Mouse (Mus musculus) forebrain, postnatal 0 days (tissue): ENCODE measurements around the gene Rnf38. TPM values are rescaled to one million over a fixed set of nuclear protein-coding genes. Genes with fewer than 3 reads are reported as not detected.

Experiments used
- ATAC-seq: fragments of 200-750 bp; cut with Nextera tagmentation; 2 replicates; pipeline ENCODE4 v1.8.0; 2017; ENCODE audit warnings: mild to moderate bottlenecking, moderate library complexity
- DNase-seq: peaks from one replicate; pipeline ENCODE4 v3.0.0-alpha.2; 2015
- H3K27ac ChIP-seq: fragments of 300-500 bp; sonication (generic); 2 replicates; pipeline ENCODE4 v1.5.1; 2014; ENCODE audit warnings: low read depth, mild to moderate bottlenecking, antibody characterized with exemption, low read length, moderate library complexity, mixed read lengths
- H3K27me3 ChIP-seq: fragments of 300-500 bp; sonication (generic); 2 replicates; pipeline ENCODE4 v1.6.1; 2014; ENCODE audit warnings: mild to moderate bottlenecking, low read length, mixed read lengths; ENCODE audit not compliant: insufficient read depth
- H3K36me3 ChIP-seq: fragments of 300-500 bp; sonication (generic); 2 replicates; pipeline ENCODE4 v1.6.1; 2014; ENCODE audit warnings: mild to moderate bottlenecking, moderate library complexity; ENCODE audit not compliant: insufficient read depth
- H3K4me1 ChIP-seq: fragments of 300-500 bp; sonication (generic); 2 replicates; pipeline ENCODE4 v1.6.1; 2014; ENCODE audit warnings: antibody characterized with exemption; ENCODE audit not compliant: insufficient read depth
- H3K4me2 ChIP-seq: fragments of 300-500 bp; sonication (generic); 2 replicates; pipeline ENCODE4 v1.6.1; 2014; ENCODE audit warnings: low read depth, mild to moderate bottlenecking, moderate library complexity
- H3K4me3 ChIP-seq: fragments of 300-500 bp; sonication (generic); 2 replicates; pipeline ENCODE4 v1.5.1; 2014; ENCODE audit warnings: low read depth, low read length, mixed read lengths
- H3K9ac ChIP-seq: fragments of 300-500 bp; sonication (generic); 2 replicates; pipeline ENCODE4 v1.6.1; 2014; ENCODE audit warnings: mild to moderate bottlenecking
- H3K9me3 ChIP-seq: fragments of 300-500 bp; sonication (generic); 2 replicates; pipeline ENCODE4 v1.6.1; 2016; ENCODE audit warnings: low read length
- CTCF ChIP-seq: sonication (generic); IDR thresholded peaks from 2 replicates; pipeline ENCODE4 v1.5.1; 2016; ENCODE audit warnings: antibody characterized with exemption, control low read depth, low read depth
- WGBS: fragments of 180-500 bp; shearing (Covaris S2); extraction: QIAGEN DNeasy Blood & Tissue Kit; methylation state at CpG from one replicate; pipeline ENCODE4 v1.1.7; 2014; 5-methylcytosine and 5-hydroxymethylcytosine counted together
- polyA plus RNA-seq: library from polyadenylated mRNA; unstranded; fragments of >200 nt; fragmentation: Nextera tagmentation; extraction: Ambion mirVana; gene quantifications from 2 replicates; pipeline ENCODE4 v1.2.1, GENCODE M21; 2015
- total RNA-seq: library from RNA; depleted of rRNA; stranded (reverse); fragments of >200 nt; gene quantifications from 2 replicates; pipeline ENCODE4 v1.2.3, GENCODE M21; 2014

The Rnf38 gene
- total and polyA plus RNA-seq, 2 experiments from 2014 or later = 17.6 to 82.7 TPM

DNA sequence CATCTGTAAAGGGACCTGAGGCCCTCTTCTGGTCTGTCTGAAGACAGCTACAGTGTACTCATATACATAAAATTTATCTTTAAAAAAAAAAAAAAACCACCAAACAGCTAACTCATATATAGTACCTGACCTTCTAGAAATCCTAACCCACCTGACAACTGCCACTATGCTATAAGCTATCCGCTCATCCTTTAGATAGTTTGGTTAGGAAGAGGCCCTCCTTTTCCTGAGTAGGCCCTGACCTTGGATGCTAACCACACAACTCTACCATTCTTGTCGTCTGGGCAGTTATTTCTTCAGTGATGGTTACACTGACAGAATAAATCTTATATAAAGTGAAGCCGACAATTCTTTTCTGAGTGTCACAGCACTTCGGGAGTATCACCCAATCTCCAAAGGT is 80.7 kb downstream of the Rnf38 start:
- Histone ChIP-seq H3K27me3 (no peaks in the 10 kb centered on the region), H3K36me3 (peaks cover 16% of the 10 kb centered on the region), H3K9me3 (no peaks in the 10 kb centered on the region), H3K9ac (no peak overlapping the region), H3K4me3 (no peak overlapping the region), H3K27ac (no peak overlapping the region), H3K4me2 (no peak overlapping the region), H3K4me1 (no peaks in the 10 kb centered on the region)
- no peak for TF ChIP-seq CTCF
- DNase-seq (no peak), ATAC-seq (no peak)
- 88% methylated on average over 4 of the region's 4 CpGs for WGBS

DNA sequence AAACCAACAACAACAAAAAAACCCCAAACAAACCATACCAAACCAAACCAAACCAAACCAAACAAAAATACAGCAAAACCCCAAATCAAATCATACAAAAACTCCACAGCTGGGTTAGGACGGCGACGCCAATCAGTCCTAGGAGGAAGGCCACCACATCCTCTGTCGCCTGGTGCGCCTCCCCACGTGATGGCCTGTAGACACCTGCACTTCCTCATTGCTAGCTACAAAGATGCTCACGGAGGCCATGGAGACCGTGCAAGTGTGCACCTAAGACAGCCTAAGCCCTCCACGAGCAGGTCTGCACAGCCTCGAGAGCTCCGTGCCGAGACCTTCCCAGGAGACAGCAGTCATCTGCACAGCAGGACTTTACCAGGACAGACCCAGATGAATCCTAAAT is 106.8 kb downstream of the Rnf38 start:
- Histone ChIP-seq H3K9ac (no peak overlapping the region), H3K36me3 (peaks cover 54% of the 10 kb centered on the region), H3K4me1 (no peaks in the 10 kb centered on the region), H3K4me2 (no peak overlapping the region), H3K27ac (no peak overlapping the region), H3K4me3 (no peak overlapping the region), H3K27me3 (no peaks in the 10 kb centered on the region), H3K9me3 (no peaks in the 10 kb centered on the region)
- WGBS = 96% methylated on average over 12 of the region's 12 CpGs
- TF ChIP-seq CTCF = no peak
- DNase-seq = no peak
- ATAC-seq = no peak

DNA sequence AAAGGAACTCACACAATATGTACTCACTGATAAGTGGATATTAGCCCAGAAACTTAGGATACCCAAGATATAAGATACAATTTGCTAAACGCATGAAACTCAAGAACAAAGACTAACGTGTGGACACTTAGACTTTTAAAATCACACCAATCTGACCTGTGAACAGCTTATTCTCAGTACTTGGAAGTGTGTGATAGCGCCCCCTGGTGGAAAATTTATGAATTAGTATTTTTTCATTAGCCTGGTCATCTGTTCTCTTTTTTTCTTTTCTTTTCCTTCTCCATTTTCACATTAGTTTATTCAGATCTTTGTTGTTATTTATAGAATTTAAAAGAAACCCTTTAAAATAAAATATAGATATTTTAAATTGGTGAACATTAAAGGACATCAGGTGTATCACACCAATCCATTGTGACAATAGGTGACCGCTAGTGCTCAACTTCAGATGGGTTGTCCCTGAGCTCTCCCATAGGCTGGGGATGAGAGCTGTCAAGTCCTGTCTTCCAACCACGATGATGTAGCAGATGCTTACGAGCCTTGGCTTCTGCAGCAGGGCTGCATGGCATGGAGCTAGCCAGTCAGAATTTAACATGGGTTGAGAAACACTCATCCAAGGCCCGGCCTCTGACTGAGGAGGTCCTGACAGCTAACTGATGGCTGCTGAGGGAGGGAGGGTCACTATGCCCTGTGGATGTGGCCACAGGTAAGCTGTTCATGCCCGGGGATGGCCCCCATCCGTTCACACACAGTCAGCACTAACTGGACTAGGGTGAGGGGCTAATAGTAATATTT is 114.0 kb downstream of the Rnf38 start:
- Histone ChIP-seq H3K4me2 (no peak overlapping the region), H3K36me3 (peaks cover 7% of the 10 kb centered on the region), H3K9me3 (no peaks in the 10 kb centered on the region), H3K9ac (no peak overlapping the region), H3K27ac (no peak overlapping the region), H3K4me3 (no peak overlapping the region), H3K4me1 (no peaks in the 10 kb centered on the region), H3K27me3 (no peaks in the 10 kb centered on the region)
- ATAC-seq (no peak), DNase-seq (peak; percentile 37)
- TF ChIP-seq CTCF = peak; percentile 55
- 52% methylated on average over 9 of the region's 9 CpGs for WGBS

DNA sequence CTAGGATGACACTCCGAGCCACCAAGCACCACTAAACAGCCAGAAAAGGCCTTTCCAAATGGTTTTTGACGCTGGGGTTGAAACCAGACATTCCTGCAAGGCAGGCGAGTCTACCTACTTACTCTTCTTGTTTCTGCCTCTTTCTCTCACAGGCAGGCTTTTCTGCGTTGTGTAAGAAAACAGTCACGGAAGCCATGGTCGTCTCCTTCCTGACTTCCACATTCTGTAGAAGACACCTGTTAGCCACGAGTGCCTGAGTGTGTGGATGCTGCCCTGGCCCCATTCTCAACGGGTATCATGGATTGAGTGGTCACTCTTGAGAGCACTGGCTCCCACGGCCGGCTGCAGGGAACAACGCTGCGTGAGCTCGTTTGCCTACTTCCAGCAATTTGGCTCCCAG is 118.5 kb downstream of the Rnf38 start:
- WGBS = 88% methylated on average over 13 of the region's 13 CpGs
- H3K4me1 ChIP-seq = no peaks in the 10 kb centered on the region; the same call in 1 of the 2 replicates
- ATAC-seq (no peak), DNase-seq (no peak)
- H3K9ac ChIP-seq = no peak overlapping the region
- TF ChIP-seq CTCF = no peak
- H3K4me2 ChIP-seq = no peak overlapping the region
- H3K36me3 ChIP-seq = no peaks in the 10 kb centered on the region
- H3K4me3 ChIP-seq = no peak overlapping the region
- no peak overlapping the region for H3K27ac ChIP-seq
- H3K27me3 ChIP-seq = no peaks in the 10 kb centered on the region
- H3K9me3 ChIP-seq = no peaks in the 10 kb centered on the region

DNA sequence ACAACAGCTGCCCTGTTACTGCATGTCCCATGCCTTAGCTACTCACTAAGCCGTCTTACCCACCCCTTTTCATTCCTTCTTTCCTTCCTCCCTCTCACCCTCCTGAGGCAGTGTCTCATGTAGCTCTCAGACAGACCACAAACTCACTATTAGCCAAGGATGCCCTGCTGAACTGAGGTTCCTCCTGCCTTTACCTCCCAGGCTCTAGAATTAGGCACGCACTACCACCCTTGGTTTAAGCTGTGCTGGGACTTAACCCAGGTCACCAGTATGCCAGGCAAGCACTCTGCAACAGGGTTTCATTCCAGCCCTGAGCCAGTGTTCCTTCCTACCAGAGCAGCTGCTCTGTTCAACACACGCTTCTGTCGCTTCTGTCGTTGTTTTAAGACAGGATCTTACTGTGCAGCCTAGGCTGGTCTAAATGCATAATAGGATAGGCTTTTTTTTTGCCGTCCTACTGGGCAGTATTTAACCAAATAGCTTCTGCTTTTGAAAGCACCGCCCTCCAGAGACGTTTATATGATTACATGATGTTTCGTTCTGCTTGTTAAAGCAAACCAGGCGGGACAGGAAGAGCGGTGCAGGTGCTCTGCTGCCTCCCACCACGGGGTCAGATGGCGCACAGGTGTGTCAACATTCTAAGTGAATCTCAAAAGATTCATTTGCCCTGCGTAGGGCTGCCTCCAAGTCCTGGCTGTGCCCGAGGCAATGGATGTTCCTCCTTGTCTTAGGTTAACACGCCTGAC is 120.0 kb downstream of the Rnf38 start:
- Histone ChIP-seq H3K36me3 (no peaks in the 10 kb centered on the region), H3K9ac (no peak overlapping the region), H3K4me2 (no peak overlapping the region), H3K9me3 (no peaks in the 10 kb centered on the region), H3K27me3 (no peaks in the 10 kb centered on the region), H3K4me3 (no peak overlapping the region), H3K27ac (peak overlapping the region; percentile 15; the same call in 1 of the 2 replicates), H3K4me1 (no peaks in the 10 kb centered on the region; the same call in 1 of the 2 replicates)
- WGBS = 42% methylated on average over 16 of the region's 16 CpGs
- ATAC-seq (peak; percentile 80), DNase-seq (peak; percentile 39)
- TF ChIP-seq CTCF = no peak

DNA sequence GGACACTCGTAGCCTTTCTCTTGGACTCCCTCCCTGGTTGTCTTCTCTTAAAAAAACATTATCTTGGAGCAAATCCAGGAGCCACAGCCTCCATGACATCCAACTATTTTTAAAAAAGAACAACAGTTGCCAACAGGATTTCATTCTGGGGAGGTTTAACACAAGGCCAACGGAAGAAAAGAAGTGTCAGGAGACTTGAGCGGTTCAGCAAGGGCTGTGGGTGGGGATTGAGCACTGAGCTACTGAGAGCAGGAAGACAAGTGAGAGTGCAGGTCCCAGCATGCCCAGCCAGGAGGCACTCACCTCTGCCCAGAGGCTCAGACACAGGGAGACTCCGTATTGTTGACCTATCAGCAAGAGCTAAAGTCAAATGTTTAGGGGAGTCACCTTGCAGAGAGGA is 120.8 kb downstream of the Rnf38 start:
- Histone ChIP-seq H3K36me3 (no peaks in the 10 kb centered on the region), H3K4me2 (no peak overlapping the region), H3K9ac (no peak overlapping the region), H3K27ac (no peak overlapping the region), H3K4me1 (no peaks in the 10 kb centered on the region; the same call in 1 of the 2 replicates), H3K27me3 (no peaks in the 10 kb centered on the region), H3K4me3 (no peak overlapping the region), H3K9me3 (no peaks in the 10 kb centered on the region)
- TF ChIP-seq CTCF = no peak
- no peak for DNase-seq
- WGBS = 27% methylated on average over 4 of the region's 4 CpGs
- no peak for ATAC-seq

DNA sequence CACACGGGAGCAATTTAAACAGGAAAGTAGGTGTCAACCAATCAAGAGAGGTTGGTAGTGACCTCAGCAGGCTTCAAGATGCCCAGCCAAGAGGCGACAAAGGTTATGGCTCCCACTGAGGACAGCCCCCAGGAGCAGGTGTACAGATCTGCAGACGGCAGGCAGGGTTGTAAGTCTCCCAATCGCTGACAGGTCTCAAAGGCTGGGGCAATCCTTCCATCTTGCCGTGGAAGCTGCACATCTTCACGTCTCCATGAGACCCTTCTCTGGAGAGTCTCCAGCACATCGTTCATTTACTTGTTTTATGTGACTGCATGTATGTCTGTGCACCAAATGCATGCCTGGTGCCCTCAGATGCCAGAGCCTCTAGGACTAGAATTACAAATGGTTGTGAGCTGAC is 122.8 kb downstream of the Rnf38 start:
- no peak for ATAC-seq
- no peak for TF ChIP-seq CTCF
- no peaks in the 10 kb centered on the region; the same call in 1 of the 2 replicates for H3K4me1 ChIP-seq
- H3K27me3 ChIP-seq = no peaks in the 10 kb centered on the region
- no peak for DNase-seq
- WGBS = 80% methylated on average over 7 of the region's 7 CpGs
- H3K36me3 ChIP-seq = no peaks in the 10 kb centered on the region
- no peak overlapping the region for H3K4me3 ChIP-seq
- H3K27ac ChIP-seq = no peak overlapping the region
- no peaks in the 10 kb centered on the region for H3K9me3 ChIP-seq
- no peak overlapping the region for H3K4me2 ChIP-seq
- H3K9ac ChIP-seq = no peak overlapping the region
